Mouse (Mus musculus): ENCODE data around the gene Nsun6. TPM values are rescaled to one million over a fixed set of nuclear protein-coding genes. Genes with fewer than 3 reads are reported as not detected.

Nsun6 gene
- 6.5 and 7.5 TPM in 2 replicates for polyA plus RNA-seq (2015; fragmentation: Nextera tagmentation; extraction: Ambion mirVana)

DNA sequence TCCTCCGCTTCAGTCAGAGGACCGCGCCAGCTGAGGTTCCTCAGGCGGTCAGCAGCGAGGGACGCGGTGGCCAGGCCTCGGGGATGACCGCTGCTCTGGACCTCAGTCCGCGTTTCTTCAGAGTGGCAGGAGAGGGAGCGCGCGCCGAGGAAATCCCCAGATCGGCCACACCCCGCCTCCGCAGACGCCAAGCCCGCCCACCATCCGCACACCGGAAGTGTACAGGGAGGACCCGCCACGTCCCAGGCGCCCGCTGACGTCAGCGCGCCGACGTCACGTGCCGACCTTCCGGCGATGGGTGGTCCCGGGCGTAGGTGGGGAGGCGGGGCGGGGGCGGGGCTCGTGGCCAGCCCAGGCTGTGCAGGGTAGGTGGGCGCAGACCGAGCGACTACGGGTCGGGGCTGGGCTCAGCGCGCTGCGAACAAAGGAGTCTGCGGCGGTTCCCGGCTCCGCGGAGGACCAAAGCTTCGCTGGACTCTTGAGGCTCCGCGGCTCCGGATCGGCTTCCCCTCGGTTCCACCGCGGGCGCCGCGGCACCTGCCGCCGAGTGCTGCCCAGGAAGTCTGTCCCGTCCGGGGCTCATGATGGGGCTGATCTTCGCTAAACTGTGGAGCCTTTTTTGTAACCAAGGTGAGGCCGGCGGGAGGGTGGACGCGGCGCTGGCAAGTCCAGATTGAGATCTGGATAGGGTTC is at the start of gene Nsun6:
TSS of gene Nsun6 (minus strand) at position 125 of the 693 bp plus-strand sequence.
- Histone ChIP-seq H3K4me2 (replicated peaks; ENCODE audit: low read depth) (peak within 1 kb of the TSS; percentile 74), H3K27ac (ENCODE audit: low read depth, low read length) (peak within 1 kb of the TSS; percentile 85), H3K4me3 (ENCODE audit: low read depth, low read length) (peak within 1 kb of the TSS; percentile 73), H3K4me1 (replicated peaks; ENCODE audit: control insufficient read depth, insufficient read depth, low read length) (peaks cover 8% of the 10 kb centered on the region; the same call in 1 of the 2 replicates), H3K9ac (ENCODE audit: low read depth, low read length) (peak within 1 kb of the TSS; percentile 71), H3K9me3 (ENCODE audit: control insufficient read depth) (no peaks in the 10 kb centered on the region), H3K27me3 (replicated peaks; ENCODE audit: control insufficient read depth, insufficient read depth, low read length) (no peaks in the 10 kb centered on the region), H3K36me3 (ENCODE audit: control insufficient read depth, insufficient read depth) (no peaks in the 10 kb centered on the region)
- WGBS = under 1% methylated on average over 75 of the region's 75 CpGs
- peak; percentile 98 for ATAC-seq
- peak; percentile 69 for TF ChIP-seq CTCF (IDR thresholded peaks at IDR 0.05; ENCODE audit: low read depth)

DNA sequence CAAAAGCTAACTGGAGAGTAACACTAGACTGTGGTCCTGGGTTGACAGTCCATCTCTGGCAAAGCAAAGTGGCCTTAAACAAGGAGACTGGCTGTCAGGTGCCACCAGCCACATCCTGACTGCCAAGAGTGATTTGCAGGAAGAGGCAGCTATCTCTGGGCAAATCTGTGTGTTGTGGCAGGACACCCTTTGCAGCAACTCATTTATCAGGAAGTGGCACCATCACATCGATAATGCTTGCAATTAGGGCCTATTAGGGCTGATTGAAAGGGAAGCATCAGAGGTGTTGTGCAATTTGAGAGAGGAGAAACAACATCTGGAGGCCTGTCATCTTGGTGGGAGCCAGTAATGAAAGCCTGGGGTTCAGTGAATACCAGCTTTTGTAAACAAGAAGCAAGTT is 49.5 kb upstream of the Nsun6 start:
- no peak for ATAC-seq
- no peaks in the 10 kb centered on the region for H3K36me3 ChIP-seq (ENCODE audit: control insufficient read depth, insufficient read depth)
- 69% methylated on average over 1 of the region's 1 CpGs for WGBS
- H3K27ac ChIP-seq (ENCODE audit: low read depth, low read length) = no peak overlapping the region
- H3K9ac ChIP-seq (ENCODE audit: low read depth, low read length) = no peak overlapping the region
- H3K9me3 ChIP-seq (ENCODE audit: control insufficient read depth) = no peaks in the 10 kb centered on the region
- H3K4me3 ChIP-seq (ENCODE audit: low read depth, low read length) = no peak overlapping the region
- no peak overlapping the region for H3K4me2 ChIP-seq (replicated peaks; ENCODE audit: low read depth)
- no peak for TF ChIP-seq CTCF (IDR thresholded peaks at IDR 0.05; ENCODE audit: low read depth)
- no peaks in the 10 kb centered on the region for H3K27me3 ChIP-seq (replicated peaks; ENCODE audit: control insufficient read depth, insufficient read depth, low read length)
- no peaks in the 10 kb centered on the region for H3K4me1 ChIP-seq (replicated peaks; ENCODE audit: control insufficient read depth, insufficient read depth, low read length)

DNA sequence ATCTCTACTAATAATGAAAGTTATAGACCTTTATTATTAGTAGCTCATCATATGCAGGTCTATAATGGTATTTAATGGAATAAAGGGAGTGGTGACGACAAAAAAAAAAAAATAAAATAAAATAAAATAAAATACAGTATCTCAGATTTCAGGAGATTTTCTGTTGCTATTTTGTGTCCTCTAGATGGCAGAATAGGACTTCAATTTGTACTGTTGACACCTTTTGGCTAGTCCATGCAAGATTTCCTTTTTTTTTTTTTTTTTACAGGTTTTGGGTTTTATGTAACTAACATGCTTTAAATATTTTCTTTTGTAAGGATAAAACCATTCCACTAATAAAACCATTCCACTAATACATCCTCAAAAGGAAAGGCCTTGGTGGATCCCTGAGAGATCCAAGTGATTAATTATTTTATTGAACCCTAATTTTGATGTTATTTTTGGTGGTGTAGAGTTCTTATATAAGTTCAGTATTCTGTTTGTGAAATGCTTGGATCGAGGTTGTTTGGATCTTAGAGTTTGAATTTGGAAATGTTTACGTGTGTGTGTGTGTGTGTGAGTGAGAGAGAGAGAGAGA is 41.7 kb upstream of the Nsun6 start:
- WGBS = 52% methylated on average over 3 of the region's 3 CpGs
- no peak for ATAC-seq
- Histone ChIP-seq H3K4me2 (replicated peaks; ENCODE audit: low read depth) (no peak overlapping the region), H3K9me3 (ENCODE audit: control insufficient read depth) (no peaks in the 10 kb centered on the region), H3K4me1 (replicated peaks; ENCODE audit: control insufficient read depth, insufficient read depth, low read length) (no peaks in the 10 kb centered on the region), H3K9ac (ENCODE audit: low read depth, low read length) (no peak overlapping the region), H3K4me3 (ENCODE audit: low read depth, low read length) (no peak overlapping the region), H3K27me3 (replicated peaks; ENCODE audit: control insufficient read depth, insufficient read depth, low read length) (no peaks in the 10 kb centered on the region), H3K27ac (ENCODE audit: low read depth, low read length) (no peak overlapping the region), H3K36me3 (ENCODE audit: control insufficient read depth, insufficient read depth) (no peaks in the 10 kb centered on the region)
- peak; percentile 59 for TF ChIP-seq CTCF (IDR thresholded peaks at IDR 0.05; ENCODE audit: low read depth)

DNA sequence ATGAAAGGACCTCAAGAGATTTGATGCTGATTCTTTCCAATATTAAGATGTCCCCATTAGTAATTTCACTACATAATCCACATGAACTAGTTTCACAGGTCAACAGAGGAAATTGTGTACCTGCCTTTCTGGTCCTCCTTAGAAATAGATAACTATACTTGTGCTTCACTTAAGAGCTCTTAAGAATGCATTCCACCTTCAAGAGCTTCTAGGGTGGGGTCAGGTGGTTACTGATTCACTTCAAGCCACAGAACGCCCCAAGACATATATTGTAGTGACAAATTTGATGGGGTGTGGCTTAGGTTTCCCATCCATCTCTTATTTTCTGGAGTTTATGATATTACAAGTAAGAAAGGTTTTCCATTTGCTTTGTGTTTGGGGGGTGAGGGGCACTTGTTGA is 32.4 kb upstream of the Nsun6 start:
- no peaks in the 10 kb centered on the region for H3K36me3 ChIP-seq (ENCODE audit: control insufficient read depth, insufficient read depth)
- no peaks in the 10 kb centered on the region for H3K9me3 ChIP-seq (ENCODE audit: control insufficient read depth)
- no peak overlapping the region for H3K4me3 ChIP-seq (ENCODE audit: low read depth, low read length)
- no peaks in the 10 kb centered on the region for H3K4me1 ChIP-seq (replicated peaks; ENCODE audit: control insufficient read depth, insufficient read depth, low read length)
- no peak overlapping the region for H3K9ac ChIP-seq (ENCODE audit: low read depth, low read length)
- H3K27me3 ChIP-seq (replicated peaks; ENCODE audit: control insufficient read depth, insufficient read depth, low read length) = no peaks in the 10 kb centered on the region
- no peak for ATAC-seq
- no peak overlapping the region for H3K27ac ChIP-seq (ENCODE audit: low read depth, low read length)
- H3K4me2 ChIP-seq (replicated peaks; ENCODE audit: low read depth) = no peak overlapping the region
- WGBS = 61% methylated on average over 1 of the region's 1 CpGs
- TF ChIP-seq CTCF (IDR thresholded peaks at IDR 0.05; ENCODE audit: low read depth) = no peak

DNA sequence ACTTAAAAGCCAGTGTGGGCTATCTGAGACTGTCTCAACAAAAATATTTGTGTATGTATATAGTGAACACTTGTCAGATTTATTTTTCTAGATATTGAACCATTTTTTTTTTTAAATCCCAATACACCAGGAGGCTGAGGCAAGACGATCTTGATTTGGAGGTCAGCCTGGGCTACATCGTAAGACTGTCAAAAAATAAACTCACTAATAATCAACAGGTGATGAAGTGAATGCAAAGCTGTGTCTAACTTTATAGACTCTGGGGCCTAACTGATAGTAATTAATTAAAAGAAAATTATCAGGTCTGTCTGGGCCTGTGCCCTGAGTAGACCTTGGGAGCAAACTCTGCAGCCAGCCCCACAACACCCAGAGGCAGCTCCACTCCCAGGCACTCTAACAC is 28.8 kb upstream of the Nsun6 start:
- Histone ChIP-seq H3K36me3 (ENCODE audit: control insufficient read depth, insufficient read depth) (peaks cover 13% of the 10 kb centered on the region; the same call in 1 of the 2 replicates), H3K4me1 (replicated peaks; ENCODE audit: control insufficient read depth, insufficient read depth, low read length) (no peaks in the 10 kb centered on the region), H3K27ac (ENCODE audit: low read depth, low read length) (no peak overlapping the region), H3K4me3 (ENCODE audit: low read depth, low read length) (no peak overlapping the region), H3K4me2 (replicated peaks; ENCODE audit: low read depth) (no peak overlapping the region), H3K9me3 (ENCODE audit: control insufficient read depth) (no peaks in the 10 kb centered on the region), H3K9ac (ENCODE audit: low read depth, low read length) (no peak overlapping the region), H3K27me3 (replicated peaks; ENCODE audit: control insufficient read depth, insufficient read depth, low read length) (no peaks in the 10 kb centered on the region)
- TF ChIP-seq CTCF (IDR thresholded peaks at IDR 0.05; ENCODE audit: low read depth) = no peak
- ATAC-seq = no peak
- 96% methylated on average over 2 of the region's 2 CpGs for WGBS

DNA sequence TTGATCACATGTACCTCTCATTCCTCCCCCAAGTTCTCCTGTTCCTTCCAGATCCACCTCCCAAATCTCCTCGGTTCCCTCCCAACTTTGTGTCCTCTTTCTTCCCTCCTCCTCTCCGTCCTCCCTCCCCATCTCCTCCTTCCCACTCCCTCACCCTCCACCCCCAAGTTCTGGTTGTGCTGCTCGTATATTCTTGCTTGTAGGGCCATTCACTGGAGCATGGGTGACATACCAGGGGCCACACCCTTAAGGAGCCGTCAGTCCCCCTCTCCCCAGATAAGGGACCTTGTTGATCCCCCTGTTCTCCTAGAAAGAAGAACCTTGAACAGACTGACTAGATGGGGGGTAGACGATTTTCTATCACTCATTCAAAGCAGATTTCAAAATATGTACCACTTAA is 12.2 kb upstream of the Nsun6 start:
- Histone ChIP-seq H3K9me3 (ENCODE audit: control insufficient read depth) (no peaks in the 10 kb centered on the region), H3K9ac (ENCODE audit: low read depth, low read length) (no peak overlapping the region), H3K27me3 (replicated peaks; ENCODE audit: control insufficient read depth, insufficient read depth, low read length) (no peaks in the 10 kb centered on the region), H3K27ac (ENCODE audit: low read depth, low read length) (no peak overlapping the region), H3K36me3 (ENCODE audit: control insufficient read depth, insufficient read depth) (peaks cover 28% of the 10 kb centered on the region), H3K4me1 (replicated peaks; ENCODE audit: control insufficient read depth, insufficient read depth, low read length) (0 out of 2 replicates have a peak, but pooled peaks cover 11% of the 10 kb centered on the region), H3K4me3 (ENCODE audit: low read depth, low read length) (no peak overlapping the region), H3K4me2 (replicated peaks; ENCODE audit: low read depth) (no peak overlapping the region)
- WGBS = 65% methylated on average over 5 of the region's 5 CpGs
- no peak for ATAC-seq
- TF ChIP-seq CTCF (IDR thresholded peaks at IDR 0.05; ENCODE audit: low read depth) = no peak
